Mouse (Mus musculus): Measurements from ENCODE around the gene B3gat3. TPM values are rescaled to one million over a fixed set of nuclear protein-coding genes. Genes with fewer than 3 reads are reported as not detected.
A peak's percentile ranks its signal among the peaks of the same experiment; 100 is the strongest.

B3gat3 gene
- polyA plus RNA-seq, 1 experiment from 2014 or later = 37.8 TPM

DNA sequence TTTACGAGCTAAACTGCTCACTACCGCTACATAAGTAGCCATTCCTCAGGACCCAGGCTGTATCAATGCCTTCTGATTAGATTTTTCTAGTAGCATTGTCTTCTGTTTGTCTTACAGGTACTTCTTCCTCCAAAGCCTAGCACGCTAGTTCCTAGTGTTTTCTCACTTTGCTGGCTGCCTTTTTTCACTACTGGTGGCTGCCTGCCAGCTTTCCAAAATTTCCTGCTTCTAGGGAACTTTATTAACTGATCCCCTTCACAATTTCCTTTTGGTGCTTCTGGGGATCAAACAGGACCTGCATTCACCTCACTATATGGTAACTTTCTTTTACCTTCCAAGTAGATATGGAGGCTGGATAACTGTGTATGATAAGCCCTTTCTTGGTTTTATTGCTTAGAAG is 21.1 kb upstream of the B3gat3 start:
- Histone ChIP-seq H3K9ac (peak overlapping the region; percentile 96), H3K36me3 (ENCODE audit: insufficient read depth) (peaks cover 59% of the 10 kb centered on the region), H3K9me3 (ENCODE audit: low read depth, low read length) (no peaks in the 10 kb centered on the region), H3K27ac (ENCODE audit: low read depth) (no peak overlapping the region; the same call in 1 of the 2 replicates), H3K4me2 (peak overlapping the region; percentile 75), H3K4me1 (ENCODE audit: insufficient read depth) (0 out of 2 replicates have a peak, but pooled peaks cover 10% of the 10 kb centered on the region), H3K4me3 (ENCODE audit: low read depth, low read length) (peak overlapping the region; percentile 89), H3K27me3 (ENCODE audit: insufficient read depth, low read length) (no peaks in the 10 kb centered on the region)
- TF ChIP-seq CTCF (IDR thresholded peaks at IDR 0.05; ENCODE audit: low read depth) = no peak
- WGBS = 26% methylated on average over 3 of the region's 3 CpGs
- ATAC-seq (ENCODE audit: insufficient read depth) (no peak), DNase-seq (peak; percentile 39)

GRCm38 (mm10) chr19:8903412-8903811 is 16.8 kb upstream of the B3gat3 start:
- Histone ChIP-seq H3K36me3 (ENCODE audit: insufficient read depth) (peaks cover 71% of the 10 kb centered on the region), H3K4me2 (no peak overlapping the region), H3K9me3 (ENCODE audit: low read depth, low read length) (no peaks in the 10 kb centered on the region), H3K9ac (no peak overlapping the region), H3K27ac (ENCODE audit: low read depth) (no peak overlapping the region), H3K4me3 (ENCODE audit: low read depth, low read length) (no peak overlapping the region), H3K4me1 (ENCODE audit: insufficient read depth) (0 out of 2 replicates have a peak, but pooled peaks cover 5% of the 10 kb centered on the region), H3K27me3 (ENCODE audit: insufficient read depth, low read length) (no peaks in the 10 kb centered on the region)
- no peak for TF ChIP-seq CTCF (IDR thresholded peaks at IDR 0.05; ENCODE audit: low read depth)
- WGBS = 86% methylated on average over 5 of the region's 5 CpGs
- ATAC-seq (ENCODE audit: insufficient read depth) (no peak), DNase-seq (no peak)

DNA sequence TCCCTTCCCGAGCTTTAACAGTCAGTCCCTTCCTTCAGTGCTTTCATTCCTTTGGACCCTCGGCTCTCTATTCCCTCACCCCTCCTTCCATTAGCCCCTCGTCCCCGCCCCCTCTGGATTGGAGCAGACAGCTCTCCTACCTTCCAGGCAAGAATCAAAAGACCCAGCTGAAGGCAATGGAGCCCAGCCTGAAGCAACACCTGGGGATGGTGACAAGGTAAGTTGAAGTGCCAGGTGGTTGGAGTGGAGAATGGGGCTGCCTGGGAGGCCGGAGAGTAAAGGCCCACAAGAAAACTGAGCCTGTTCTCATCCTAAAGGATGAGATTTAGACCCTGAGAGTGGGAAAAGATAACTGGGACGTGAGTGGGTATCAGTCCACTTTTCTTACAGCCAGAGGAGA is 11.6 kb upstream of the B3gat3 start:
- no peaks in the 10 kb centered on the region for H3K9me3 ChIP-seq (ENCODE audit: low read depth, low read length)
- no peaks in the 10 kb centered on the region for H3K4me1 ChIP-seq (ENCODE audit: insufficient read depth)
- no peaks in the 10 kb centered on the region for H3K27me3 ChIP-seq (ENCODE audit: insufficient read depth, low read length)
- ATAC-seq (ENCODE audit: insufficient read depth) = no peak
- H3K4me2 ChIP-seq = no peak overlapping the region
- no peak overlapping the region for H3K4me3 ChIP-seq (ENCODE audit: low read depth, low read length)
- peaks cover 99% of the 10 kb centered on the region for H3K36me3 ChIP-seq (ENCODE audit: insufficient read depth)
- DNase-seq = no peak
- H3K9ac ChIP-seq = no peak overlapping the region
- TF ChIP-seq CTCF (IDR thresholded peaks at IDR 0.05; ENCODE audit: low read depth) = no peak
- H3K27ac ChIP-seq (ENCODE audit: low read depth) = no peak overlapping the region
- 87% methylated on average over 6 of the region's 6 CpGs for WGBS

DNA sequence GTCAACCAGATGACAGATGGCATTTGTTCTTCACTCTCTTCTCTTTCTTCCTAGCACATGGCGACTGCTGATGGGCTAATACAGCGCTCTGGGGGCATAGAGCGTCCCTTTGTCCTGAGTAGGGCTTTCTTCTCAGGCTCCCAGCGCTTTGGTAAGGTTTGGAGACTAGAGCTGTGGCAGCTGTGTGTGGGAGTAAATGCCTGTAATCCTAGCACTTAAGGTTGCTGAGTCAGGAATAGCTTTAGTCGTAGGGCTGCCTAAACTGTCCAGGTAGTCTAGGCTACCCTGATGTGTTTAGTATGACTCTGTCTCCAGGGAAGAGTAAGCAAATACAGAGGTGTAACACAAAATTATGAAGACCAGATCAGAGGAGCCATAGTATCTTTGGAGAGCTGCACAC is 8.4 kb upstream of the B3gat3 start:
- Histone ChIP-seq H3K9me3 (ENCODE audit: low read depth, low read length) (no peaks in the 10 kb centered on the region), H3K4me2 (no peak overlapping the region), H3K4me1 (ENCODE audit: insufficient read depth) (no peaks in the 10 kb centered on the region), H3K36me3 (ENCODE audit: insufficient read depth) (peaks cover 100% of the 10 kb centered on the region), H3K4me3 (ENCODE audit: low read depth, low read length) (no peak overlapping the region), H3K27me3 (ENCODE audit: insufficient read depth, low read length) (no peaks in the 10 kb centered on the region), H3K9ac (no peak overlapping the region), H3K27ac (ENCODE audit: low read depth) (no peak overlapping the region)
- DNase-seq (no peak), ATAC-seq (ENCODE audit: insufficient read depth) (no peak)
- TF ChIP-seq CTCF (IDR thresholded peaks at IDR 0.05; ENCODE audit: low read depth) = no peak
- 90% methylated on average over 5 of the region's 5 CpGs for whole genome bisulfite sequencing

DNA sequence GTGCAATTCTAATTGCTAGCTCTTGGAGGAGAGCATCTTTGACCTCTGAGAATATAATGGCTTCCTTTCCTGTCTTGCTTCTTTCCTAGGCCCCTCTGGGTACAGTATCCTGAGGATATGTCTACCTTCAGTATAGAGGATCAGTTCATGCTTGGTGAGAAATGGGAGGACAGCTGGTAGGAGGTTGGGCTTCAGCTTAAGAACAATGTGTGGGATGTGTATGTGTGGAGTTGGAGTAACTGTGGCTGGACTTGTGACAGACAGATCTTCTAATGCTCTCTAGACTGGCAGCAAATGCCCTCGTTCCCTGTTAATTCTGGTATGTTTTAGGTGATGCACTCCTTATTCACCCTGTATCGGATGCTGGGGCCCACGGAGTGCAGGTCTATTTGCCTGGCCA is 6.0 kb upstream of the B3gat3 start:
- Histone ChIP-seq H3K27ac (ENCODE audit: low read depth) (no peak overlapping the region), H3K9me3 (ENCODE audit: low read depth, low read length) (no peaks in the 10 kb centered on the region), H3K9ac (no peak overlapping the region), H3K36me3 (ENCODE audit: insufficient read depth) (peaks cover 79% of the 10 kb centered on the region), H3K27me3 (ENCODE audit: insufficient read depth, low read length) (no peaks in the 10 kb centered on the region), H3K4me2 (no peak overlapping the region), H3K4me1 (ENCODE audit: insufficient read depth) (no peaks in the 10 kb centered on the region), H3K4me3 (ENCODE audit: low read depth, low read length) (no peak overlapping the region)
- WGBS = 95% methylated on average over 3 of the region's 3 CpGs
- ATAC-seq (ENCODE audit: insufficient read depth) = no peak
- TF ChIP-seq CTCF (IDR thresholded peaks at IDR 0.05; ENCODE audit: low read depth) = no peak
- no peak for DNase-seq

- Histone ChIP-seq H3K9ac (no peak overlapping the region), H3K27me3 (ENCODE audit: insufficient read depth, low read length) (no peaks in the 10 kb centered on the region), H3K36me3 (ENCODE audit: insufficient read depth) (peaks cover 42% of the 10 kb centered on the region), H3K4me2 (no peak overlapping the region), H3K27ac (ENCODE audit: low read depth) (no peak overlapping the region; the same call in 1 of the 2 replicates), H3K4me3 (ENCODE audit: low read depth, low read length) (no peak overlapping the region), H3K4me1 (ENCODE audit: insufficient read depth) (no peaks in the 10 kb centered on the region), H3K9me3 (ENCODE audit: low read depth, low read length) (no peaks in the 10 kb centered on the region)
- TF ChIP-seq CTCF (IDR thresholded peaks at IDR 0.05; ENCODE audit: low read depth) = no peak
- DNase-seq = no peak
- WGBS = 81% methylated on average over 3 of the region's 3 CpGs
- ATAC-seq (ENCODE audit: insufficient read depth) = no peak
Observed at GRCm38 (mm10) chr19:8919000-8919399, 1.2 kb upstream of the B3gat3 start.

DNA sequence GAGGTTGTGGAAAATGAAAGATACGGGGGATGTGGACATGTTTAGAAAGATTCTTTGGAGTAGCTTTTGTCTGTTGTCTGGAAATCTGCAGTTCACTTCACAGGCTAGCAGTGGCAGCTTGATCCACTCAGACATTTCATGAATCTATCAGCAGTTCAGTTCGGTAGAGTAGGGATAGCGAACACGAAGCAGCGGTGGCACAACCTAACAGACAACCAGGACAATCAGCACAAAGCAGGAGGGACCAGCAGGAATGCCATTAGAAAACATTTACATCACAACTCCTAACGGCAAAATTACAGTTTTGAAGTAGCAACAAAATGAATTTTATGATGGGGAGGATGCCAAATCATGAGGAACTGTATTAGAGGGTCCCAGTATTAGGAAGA is 496 bp upstream of the B3gat3 start:
- Histone ChIP-seq H3K4me2 (peak overlapping the region; percentile 89), H3K4me1 (ENCODE audit: insufficient read depth) (no peaks in the 10 kb centered on the region), H3K9me3 (ENCODE audit: low read depth, low read length) (no peaks in the 10 kb centered on the region), H3K27ac (ENCODE audit: low read depth) (peak overlapping the region; percentile 89), H3K36me3 (ENCODE audit: insufficient read depth) (peaks cover 35% of the 10 kb centered on the region), H3K9ac (peak overlapping the region; percentile 73; the same call in 1 of the 2 replicates), H3K27me3 (ENCODE audit: insufficient read depth, low read length) (no peaks in the 10 kb centered on the region), H3K4me3 (ENCODE audit: low read depth, low read length) (peak overlapping the region; percentile 83)
- DNase-seq (no peak), ATAC-seq (ENCODE audit: insufficient read depth) (no peak)
- no peak for TF ChIP-seq CTCF (IDR thresholded peaks at IDR 0.05; ENCODE audit: low read depth)
- 56% methylated on average over 6 of the region's 6 CpGs for WGBS
